Mouse (Mus musculus): ENCODE measurements around the gene Fam19a3. TPM values are rescaled to one million over a fixed set of nuclear protein-coding genes. Genes with fewer than 3 reads are reported as not detected.

Gene Fam19a3
- polyA plus RNA-seq, 1 experiment from 2014 or later, result not detected

- peaks cover 20% of the 10 kb centered on the region for H3K4me1 ChIP-seq (ENCODE audit: control insufficient read depth, insufficient read depth, low read length)
- peaks cover 2% of the 10 kb centered on the region; the same call in 1 of the 2 replicates for H3K36me3 ChIP-seq (ENCODE audit: control insufficient read depth, insufficient read depth, low read length)
- 65% methylated on average over 15 of the region's 15 CpGs for WGBS
- no peak overlapping the region for H3K4me2 ChIP-seq (ENCODE audit: low read depth)
- ATAC-seq (ENCODE audit: insufficient read depth, low FRiP score, low TSS enrichment) (no peak), DNase-seq (ENCODE audit: low spot score) (no peak)
- no peaks in the 10 kb centered on the region for H3K9me3 ChIP-seq (ENCODE audit: control insufficient read depth, low read length)
- H3K27ac ChIP-seq (ENCODE audit: low read depth, low read length), result no peak overlapping the region
- H3K4me3 ChIP-seq (ENCODE audit: low read depth, low read length), result no peak overlapping the region
- no peaks in the 10 kb centered on the region for H3K27me3 ChIP-seq (ENCODE audit: control insufficient read depth, insufficient read depth, low read length)
- no peak overlapping the region for H3K9ac ChIP-seq (ENCODE audit: low read length)
Measured at GRCm38 (mm10) chr3:104795661-104796340, 14.2 kb upstream of the Fam19a3 start.

- Histone ChIP-seq H3K4me1 (ENCODE audit: control insufficient read depth, insufficient read depth, low read length) (peaks cover 27% of the 10 kb centered on the region), H3K4me3 (ENCODE audit: low read depth, low read length) (no peak overlapping the region), H3K27me3 (ENCODE audit: control insufficient read depth, insufficient read depth, low read length) (no peaks in the 10 kb centered on the region), H3K4me2 (ENCODE audit: low read depth) (no peak overlapping the region), H3K9me3 (ENCODE audit: control insufficient read depth, low read length) (no peaks in the 10 kb centered on the region), H3K9ac (ENCODE audit: low read length) (no peak overlapping the region; the same call in 1 of the 2 replicates), H3K27ac (ENCODE audit: low read depth, low read length) (peak overlapping the region; percentile 17; the same call in 1 of the 2 replicates), H3K36me3 (ENCODE audit: control insufficient read depth, insufficient read depth, low read length) (peaks cover 2% of the 10 kb centered on the region; the same call in 1 of the 2 replicates)
- no peak for DNase-seq (ENCODE audit: low spot score)
- ATAC-seq (ENCODE audit: insufficient read depth, low FRiP score, low TSS enrichment), result no peak
- WGBS, result 50% methylated on average over 12 of the region's 12 CpGs
Measured at GRCm38 (mm10) chr3:104794953-104795470, 13.4 kb upstream of the Fam19a3 start.

GRCm38 (mm10) chr3:104793871-104794828, 12.5 kb upstream of the Fam19a3 start:
- Histone ChIP-seq H3K36me3 (ENCODE audit: control insufficient read depth, insufficient read depth, low read length) (peaks cover 2% of the 10 kb centered on the region; the same call in 1 of the 2 replicates), H3K27me3 (ENCODE audit: control insufficient read depth, insufficient read depth, low read length) (no peaks in the 10 kb centered on the region), H3K4me1 (ENCODE audit: control insufficient read depth, insufficient read depth, low read length) (peaks cover 32% of the 10 kb centered on the region), H3K4me3 (ENCODE audit: low read depth, low read length) (no peak overlapping the region), H3K9ac (ENCODE audit: low read length) (0 out of 2 replicates have a peak overlapping the region, but pooled peaks have one; percentile 26), H3K9me3 (ENCODE audit: control insufficient read depth, low read length) (no peaks in the 10 kb centered on the region), H3K27ac (ENCODE audit: low read depth, low read length) (peak overlapping the region; percentile 72), H3K4me2 (ENCODE audit: low read depth) (0 out of 2 replicates have a peak overlapping the region, but pooled peaks have one; percentile 7)
- ATAC-seq (ENCODE audit: insufficient read depth, low FRiP score, low TSS enrichment) (peak; percentile 94), DNase-seq (ENCODE audit: low spot score) (peak; percentile 91)
- 51% methylated on average over 20 of the region's 20 CpGs for WGBS

- no peaks in the 10 kb centered on the region for H3K9me3 ChIP-seq (ENCODE audit: control insufficient read depth, low read length)
- no peak for ATAC-seq (ENCODE audit: insufficient read depth, low FRiP score, low TSS enrichment)
- 73% methylated on average over 15 of the region's 15 CpGs for WGBS
- no peak for DNase-seq (ENCODE audit: low spot score)
- H3K4me2 ChIP-seq (ENCODE audit: low read depth), result no peak overlapping the region
- H3K27me3 ChIP-seq (ENCODE audit: control insufficient read depth, insufficient read depth, low read length), result no peaks in the 10 kb centered on the region
- no peak overlapping the region for H3K9ac ChIP-seq (ENCODE audit: low read length)
- peaks cover 2% of the 10 kb centered on the region; the same call in 1 of the 2 replicates for H3K36me3 ChIP-seq (ENCODE audit: control insufficient read depth, insufficient read depth, low read length)
- no peak overlapping the region for H3K27ac ChIP-seq (ENCODE audit: low read depth, low read length)
- H3K4me1 ChIP-seq (ENCODE audit: control insufficient read depth, insufficient read depth, low read length), result peaks cover 32% of the 10 kb centered on the region
- no peak overlapping the region for H3K4me3 ChIP-seq (ENCODE audit: low read depth, low read length)
Measured at GRCm38 (mm10) chr3:104792360-104793270, 11.0 kb upstream of the Fam19a3 start.

- DNase-seq (ENCODE audit: low spot score), result no peak
Measured at GRCm38 (mm10) chr3:104791671-104792070, 10.0 kb upstream of the Fam19a3 start.

GRCm38 (mm10) chr3:104791017-104791416, 9.4 kb upstream of the Fam19a3 start:
- DNase-seq (ENCODE audit: low spot score) (no peak), ATAC-seq (ENCODE audit: insufficient read depth, low FRiP score, low TSS enrichment) (no peak)
- 27% methylated on average over 4 of the region's 4 CpGs for WGBS
- peak overlapping the region; percentile 76 for H3K4me2 ChIP-seq (ENCODE audit: low read depth)
- H3K27ac ChIP-seq (ENCODE audit: low read depth, low read length), result peak overlapping the region; percentile 34; the same call in 1 of the 2 replicates
- peaks cover 32% of the 10 kb centered on the region for H3K4me1 ChIP-seq (ENCODE audit: control insufficient read depth, insufficient read depth, low read length)
- no peaks in the 10 kb centered on the region for H3K9me3 ChIP-seq (ENCODE audit: control insufficient read depth, low read length)
- H3K9ac ChIP-seq (ENCODE audit: low read length), result peak overlapping the region; percentile 59
- peak overlapping the region; percentile 59 for H3K4me3 ChIP-seq (ENCODE audit: low read depth, low read length)
- H3K27me3 ChIP-seq (ENCODE audit: control insufficient read depth, insufficient read depth, low read length), result no peaks in the 10 kb centered on the region
- H3K36me3 ChIP-seq (ENCODE audit: control insufficient read depth, insufficient read depth, low read length), result peaks cover 2% of the 10 kb centered on the region; the same call in 1 of the 2 replicates

More at GRCm38 (mm10) chr3:104791671-104792070, 10.0 kb upstream of the Fam19a3 start:
- Histone ChIP-seq H3K4me3 (ENCODE audit: low read depth, low read length) (no peak overlapping the region), H3K4me1 (ENCODE audit: control insufficient read depth, insufficient read depth, low read length) (peaks cover 32% of the 10 kb centered on the region), H3K27ac (ENCODE audit: low read depth, low read length) (no peak overlapping the region), H3K36me3 (ENCODE audit: control insufficient read depth, insufficient read depth, low read length) (peaks cover 2% of the 10 kb centered on the region; the same call in 1 of the 2 replicates), H3K27me3 (ENCODE audit: control insufficient read depth, insufficient read depth, low read length) (no peaks in the 10 kb centered on the region), H3K9me3 (ENCODE audit: control insufficient read depth, low read length) (no peaks in the 10 kb centered on the region), H3K9ac (ENCODE audit: low read length) (no peak overlapping the region), H3K4me2 (ENCODE audit: low read depth) (no peak overlapping the region)
- 94% methylated on average over 8 of the region's 8 CpGs for WGBS
- ATAC-seq (ENCODE audit: insufficient read depth, low FRiP score, low TSS enrichment), result no peak

DNA sequence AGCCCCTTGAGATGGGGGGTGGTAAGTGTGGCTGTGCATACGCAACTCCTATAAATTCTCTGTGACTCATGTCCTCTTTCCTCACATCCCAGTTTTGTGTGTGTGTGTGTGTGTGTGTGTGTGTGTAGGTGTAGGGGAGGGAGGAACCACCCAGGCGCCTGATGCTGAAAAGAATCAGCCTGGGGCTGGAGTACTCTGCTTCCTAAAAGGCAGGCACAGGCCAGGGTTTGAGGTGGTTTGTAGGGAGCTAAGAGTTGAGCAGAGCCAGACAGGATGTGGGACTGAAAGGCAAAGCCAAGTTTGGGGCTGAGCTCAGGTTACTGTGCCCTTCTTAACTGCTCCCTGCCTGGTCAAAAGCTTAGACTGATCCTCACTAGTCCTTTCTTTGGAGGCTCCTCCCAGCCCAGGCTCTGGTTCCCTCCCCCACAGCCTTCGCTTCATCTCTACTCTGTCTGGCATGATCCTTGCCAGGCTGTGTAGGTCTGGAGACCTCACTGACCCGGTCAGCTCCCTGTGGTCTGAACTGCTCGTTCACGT, 8.8 kb upstream of the Fam19a3 start:
- H3K27ac ChIP-seq (ENCODE audit: low read depth, low read length), result peak overlapping the region; percentile 34; the same call in 1 of the 2 replicates
- WGBS, result 22% methylated on average over 6 of the region's 6 CpGs
- peaks cover 2% of the 10 kb centered on the region; the same call in 1 of the 2 replicates for H3K36me3 ChIP-seq (ENCODE audit: control insufficient read depth, insufficient read depth, low read length)
- no peaks in the 10 kb centered on the region for H3K27me3 ChIP-seq (ENCODE audit: control insufficient read depth, insufficient read depth, low read length)
- ATAC-seq (ENCODE audit: insufficient read depth, low FRiP score, low TSS enrichment) (no peak), DNase-seq (ENCODE audit: low spot score) (peak; percentile 37)
- H3K4me3 ChIP-seq (ENCODE audit: low read depth, low read length), result peak overlapping the region; percentile 59
- peak overlapping the region; percentile 59 for H3K9ac ChIP-seq (ENCODE audit: low read length)
- no peaks in the 10 kb centered on the region for H3K9me3 ChIP-seq (ENCODE audit: control insufficient read depth, low read length)
- H3K4me2 ChIP-seq (ENCODE audit: low read depth), result peak overlapping the region; percentile 76
- H3K4me1 ChIP-seq (ENCODE audit: control insufficient read depth, insufficient read depth, low read length), result peaks cover 29% of the 10 kb centered on the region
